Mouse (Mus musculus) skeletal muscle tissue, adult 2 months (tissue): Measurements from ENCODE around the gene Pced1b.
A peak's percentile ranks its signal among the peaks of the same experiment; 100 is the strongest.
"Not testable (repeated sequence)": the region's sequence is repeated elsewhere in the genome, so short reads cannot be mapped to it uniquely, and the experiment has no call there.

Experiments used
- DNase-seq: peaks from one replicate; pipeline ENCODE4 v3.0.0-alpha.2; 2012; ENCODE audit warnings: low read depth, low spot score

The Pced1b gene

GRCm38 (mm10) chr15:97246911-97247790, at the start of gene Pced1b, which contains the start of gene Amigo2:
Pced1b (plus strand) TSS chr15:97247107.
Amigo2 (minus strand) TSS chr15:97247287.
- no peak for DNase-seq

- DNase-seq = no peak
Observed at GRCm38 (mm10) chr15:97204889-97205288, 42.0 kb upstream of the Pced1b start.

GRCm38 (mm10) chr15:97205776-97206175, 41.1 kb upstream of the Pced1b start:
- no peak for DNase-seq

GRCm38 (mm10) chr15:97206506-97206905, 40.4 kb upstream of the Pced1b start:
- no peak for DNase-seq

GRCm38 (mm10) chr15:97209754-97210153, 37.2 kb upstream of the Pced1b start:
- DNase-seq = not testable (repeated sequence)

GRCm38 (mm10) chr15:97212501-97213477, 34.1 kb upstream of the Pced1b start:
- no peak for DNase-seq

GRCm38 (mm10) chr15:97216843-97217242, 30.1 kb upstream of the Pced1b start:
- no peak for DNase-seq

GRCm38 (mm10) chr15:97223431-97223830, 23.5 kb upstream of the Pced1b start:
- no peak for DNase-seq

- DNase-seq = no peak
Observed at GRCm38 (mm10) chr15:97224003-97224402, 22.9 kb upstream of the Pced1b start.

- DNase-seq = no peak
Observed at GRCm38 (mm10) chr15:97229494-97230077, 17.3 kb upstream of the Pced1b start.

- no peak for DNase-seq
Observed at GRCm38 (mm10) chr15:97234076-97234475, 12.8 kb upstream of the Pced1b start.

- peak; percentile 25 for DNase-seq
Observed at GRCm38 (mm10) chr15:97235183-97235582, 11.7 kb upstream of the Pced1b start.

GRCm38 (mm10) chr15:97236943-97237342, 10.0 kb upstream of the Pced1b start:
- DNase-seq = no peak

GRCm38 (mm10) chr15:97245392-97245791, 1.5 kb upstream of the Pced1b start:
- DNase-seq = no peak

- no peak for DNase-seq
Observed at GRCm38 (mm10) chr15:97246256-97246655, 651 bp upstream of the Pced1b start.

GRCm38 (mm10) chr15:97247791-97248161, 869 bp downstream of the Pced1b start:
- DNase-seq = no peak

- peak; percentile 18 for DNase-seq
Observed at GRCm38 (mm10) chr15:97248296-97248695, 1.4 kb downstream of the Pced1b start.

- DNase-seq = no peak
Observed at GRCm38 (mm10) chr15:97249322-97249721, 2.4 kb downstream of the Pced1b start.

GRCm38 (mm10) chr15:97252493-97253034, 5.7 kb downstream of the Pced1b start:
- no peak for DNase-seq

- DNase-seq = no peak
Observed at GRCm38 (mm10) chr15:97254375-97254774, 7.5 kb downstream of the Pced1b start.

- DNase-seq = no peak
Observed at GRCm38 (mm10) chr15:97255800-97256199, 8.9 kb downstream of the Pced1b start.
